Mouse (Mus musculus) myocyte (in vitro differentiated cells): Measurements from ENCODE around the gene Slu7.

Experiments
- MAX ChIP-seq: IDR thresholded peaks from one replicate; pipeline ENCODE4 v1.6.1; 2011; ENCODE audit warnings: low read depth, mild to moderate bottlenecking, control low read depth
- MYOD1 ChIP-seq, 3 experiments: IDR thresholded peaks; one replicate each; pipeline ENCODE4 v1.6.1; 2011; ENCODE audit warnings: control low read depth in 2 of 3, low read depth in 2 of 3, mild to moderate bottlenecking in 2 of 3, moderate library complexity in 1 of 3; ENCODE audit not compliant: insufficient read length in 2 of 3, control insufficient read depth in 1 of 3
- MYOG ChIP-seq, 3 experiments: IDR thresholded peaks; one replicate each; pipeline ENCODE4 v1.6.1; 2011; ENCODE audit warnings: control low read depth in 2 of 3, low read depth in 2 of 3, mild to moderate bottlenecking in 2 of 3; ENCODE audit not compliant: insufficient read length in 2 of 3, control insufficient read depth in 1 of 3, insufficient read depth in 1 of 3
- POLR2A ChIP-seq: IDR thresholded peaks from one replicate; pipeline ENCODE4 v1.6.1; 2011; ENCODE audit warnings: low read depth, mild to moderate bottlenecking, control low read depth, moderate library complexity; ENCODE audit not compliant: insufficient read length
- TCF12 ChIP-seq: IDR thresholded peaks from one replicate; pipeline ENCODE4 v1.6.1; 2011; ENCODE audit warnings: mild to moderate bottlenecking, control low read depth; ENCODE audit not compliant: poor library complexity, insufficient read depth, severe bottlenecking

DNA sequence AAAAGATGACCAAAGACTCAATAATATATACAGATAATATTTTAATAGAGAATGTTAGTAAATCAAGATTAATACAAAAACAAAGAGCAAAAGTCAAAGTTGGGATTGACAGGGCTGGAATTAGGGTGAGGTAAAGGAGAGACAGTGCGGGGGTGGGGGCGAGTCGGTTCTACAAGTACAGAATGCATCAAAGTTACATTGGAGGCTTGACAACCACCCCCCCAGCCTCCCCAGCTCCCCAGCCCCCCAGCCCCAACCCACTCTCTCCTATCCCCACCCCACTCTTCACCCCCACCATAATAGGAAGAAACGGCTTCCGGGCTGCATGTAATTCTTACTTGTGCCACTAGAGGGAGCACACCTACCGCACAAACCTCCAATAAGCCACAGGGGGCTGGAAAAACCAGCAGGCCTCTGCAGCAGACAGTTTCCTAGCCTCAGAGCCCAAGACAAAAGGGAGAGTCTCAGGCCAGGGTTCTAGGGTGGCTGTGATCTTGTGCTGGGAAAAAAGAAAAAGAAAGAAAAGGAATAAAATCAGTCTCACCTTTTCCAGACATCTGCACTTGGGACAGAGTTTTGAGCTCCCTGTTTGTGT lies 60.4 kb downstream of the Slu7 start:
- TF ChIP-seq POLR2A (no peak), TCF12 (no peak), MYOD1 (IDR thresholded peaks at IDR 0.05; ENCODE audit: control insufficient read depth in 1 of 3, insufficient read length in 2 of 3, low read depth in 2 of 3) (no peak), MYOG (IDR thresholded peaks at IDR 0.05; ENCODE audit: control insufficient read depth in 1 of 3, insufficient read depth in 1 of 3, insufficient read length in 2 of 3, low read depth in 2 of 3) (no peak), MAX (no peak)
